In the genomic region with DNA sequence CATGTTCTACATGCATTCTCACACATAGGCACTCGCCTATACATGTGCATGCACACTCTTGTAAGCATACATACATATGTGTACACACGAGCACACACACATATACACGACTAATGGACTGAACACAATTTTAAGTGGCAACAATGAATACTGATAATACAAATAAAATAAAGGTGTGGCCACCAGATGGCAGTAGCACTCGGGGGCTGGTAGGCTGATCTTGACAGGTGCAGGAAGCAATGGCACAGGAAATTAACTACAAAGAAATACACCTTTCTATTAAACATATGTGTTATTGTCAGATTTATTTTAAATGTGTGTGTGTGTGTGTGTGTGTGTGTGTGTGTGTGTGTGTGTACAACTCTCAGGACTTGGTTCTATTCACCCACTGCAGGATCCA, we compare ENCODE assay signal across 9 mouse cellular contexts. TPM values are rescaled to one million over a fixed set of nuclear protein-coding genes. Genes with fewer than 3 reads are reported as not detected.
A peak's percentile ranks its signal among the peaks of the same experiment; 100 is the strongest.
DNase-seq lines count a peak whose midpoint lies in the region; TF ChIP-seq lines count a peak whose summit lies in the region.
"Had no signal": no experiment of that assay in that cellular context is flagged by ENCODE, and none has a peak within 500 bp of the region (broad histone marks: within the 10 kb centered on the region; RNA-seq: fewer than 3 reads in every experiment).

No protein-coding gene starts in this region.

- H3K4me3 ChIP-seq in heart, embryonic 10.5 days, result no peak overlapping the region
- no peak overlapping the region for H3K4me3 ChIP-seq in ES-Bruce4 (ENCODE audit: low read depth, low read length)
- H3K4me3 ChIP-seq: erythroblast, embryonic 14.5 days had no signal

- 9% methylated on average over 4 of the region's 4 CpGs for WGBS in heart, embryonic 10.5 days

- peaks cover 8% of the 10 kb centered on the region; the same call in 1 of the 2 replicates for H3K4me1 ChIP-seq in heart, embryonic 10.5 days
- no peaks in the 10 kb centered on the region for H3K4me1 ChIP-seq in ES-Bruce4 (ENCODE audit: control insufficient read depth, insufficient read depth, low read length)

- no peak overlapping the region for H3K9ac ChIP-seq in ES-Bruce4 (ENCODE audit: low read depth, poor library complexity, severe bottlenecking)

- no peak for TF ChIP-seq POLR2A in ES-Bruce4 (IDR thresholded peaks at IDR 0.05; ENCODE audit: insufficient read depth, low read length)

- DNase-seq in heart, postnatal 14 days, result peak; percentile 27 to 59
- DNase-seq in heart, embryonic 10.5 days (ENCODE audit: low spot score), result no peak
- DNase-seq in 416B (ENCODE audit: low read depth), result peak; percentile 62
- peak; percentile 53 for DNase-seq in embryo, embryonic 11 days
- DNase-seq in lung, postnatal 36 days, result peak; percentile 75
- DNase-seq in thymus, postnatal 14 days, result peak; percentile 79
- no peak for DNase-seq in frontal cortex, postnatal 10 days (ENCODE audit: low spot score in 2 of 2)

- no peaks in the 10 kb centered on the region for H3K36me3 ChIP-seq in heart, embryonic 10.5 days
- no peaks in the 10 kb centered on the region for H3K36me3 ChIP-seq in ES-Bruce4 (ENCODE audit: control insufficient read depth, insufficient read depth, low read length, poor library complexity, severe bottlenecking)

- H3K9me3 ChIP-seq in heart, embryonic 10.5 days, result no peaks in the 10 kb centered on the region
- no peaks in the 10 kb centered on the region for H3K9me3 ChIP-seq in ES-Bruce4 (replicated peaks; ENCODE audit: control insufficient read depth, insufficient read depth, low read length, poor library complexity, severe bottlenecking)

- H3K27me3 ChIP-seq in heart, embryonic 10.5 days (ENCODE audit: insufficient read depth, poor library complexity, severe bottlenecking), result peaks cover 22% of the 10 kb centered on the region; the same call in 1 of the 2 replicates
- no peaks in the 10 kb centered on the region for H3K27me3 ChIP-seq in ES-Bruce4 (ENCODE audit: control insufficient read depth, insufficient read depth, low read length, poor library complexity, severe bottlenecking)

- peak; percentile 76 for TF ChIP-seq CTCF in ES-Bruce4 (IDR thresholded peaks at IDR 0.05; ENCODE audit: low read depth, low read length)

- intact Hi-C loops in heart, postnatal 14 days (cut with DNase I), result no loop called here

- no peak for TF ChIP-seq EP300 in ES-Bruce4 (IDR thresholded peaks at IDR 0.05; ENCODE audit: insufficient read depth, low read depth, low read length)

- no peak overlapping the region for H3K27ac ChIP-seq in heart, embryonic 10.5 days
- H3K27ac ChIP-seq in ES-Bruce4 (ENCODE audit: insufficient read depth, low read length), result no peak overlapping the region

RNA-seq across cellular contexts. Expression of a gene that starts 5.9 kb away (rescaled TPM):
- total RNA-seq in heart, postnatal 14 days (2021), result 10 to 100 TPM; 55.2 to 58.4 TPM
- 69.8 and 74.4 TPM in 2 replicates for polyA plus RNA-seq in heart, embryonic 10.5 days (2016; fragmentation: Nextera tagmentation; extraction: Ambion mirVana)
- polyA plus RNA-seq in ES-Bruce4 (2011; ENCODE audit: insufficient read depth, insufficient read length, low read depth, missing spikeins), result 28.8 and 28.9 TPM in 2 replicates

RNA-seq across cellular contexts. Expression of a gene that starts 25.2 kb away (rescaled TPM):
- total RNA-seq in heart, postnatal 14 days (2021), result 10 to 100 TPM; 15.7 to 16.0 TPM
- polyA plus RNA-seq in heart, embryonic 10.5 days (2016; fragmentation: Nextera tagmentation; extraction: Ambion mirVana), result 1.2 and 1.9 TPM in 2 replicates
- 6.8 and 8.4 TPM in 2 replicates for polyA plus RNA-seq in ES-Bruce4 (2011; ENCODE audit: insufficient read depth, insufficient read length, low read depth, missing spikeins)

RNA-seq across cellular contexts. Expression of a gene that starts 25.5 kb away (rescaled TPM):
- under 1 TPM; 0.29 to 0.31 TPM for total RNA-seq in heart, postnatal 14 days (2021)
- polyA plus RNA-seq in heart, embryonic 10.5 days (2016; fragmentation: Nextera tagmentation; extraction: Ambion mirVana), result 0.33 and 0.62 TPM in 2 replicates
- polyA plus RNA-seq in ES-Bruce4 (2011; ENCODE audit: insufficient read depth, insufficient read length, low read depth, missing spikeins), result 0.33 and 0.37 TPM in 2 replicates

Comparison
In these comparisons a context has a peak if more than half of its experiments do, and no peak if none do; other contexts are left out.
1. DNase-seq: peak in heart, postnatal 14 days (2 of 2), 416B (single experiment), embryo, embryonic 11 days (single experiment), lung, postnatal 36 days (single experiment) and thymus, postnatal 14 days (single experiment); none in heart, embryonic 10.5 days (single experiment) and frontal cortex, postnatal 10 days (0 of 2).